Mouse (Mus musculus) liver (tissue): ENCODE results near the gene Gm11634.
"Not testable (repeated sequence)": the region's sequence is repeated elsewhere in the genome, so short reads cannot be mapped to it uniquely, and the experiment has no call there.

Experiments
- DNase-seq: peaks from one replicate; pipeline ENCODE4 v3.0.0-alpha.2; 2020; ENCODE audit warnings: mixed read lengths

Gene Gm11634

DNA sequence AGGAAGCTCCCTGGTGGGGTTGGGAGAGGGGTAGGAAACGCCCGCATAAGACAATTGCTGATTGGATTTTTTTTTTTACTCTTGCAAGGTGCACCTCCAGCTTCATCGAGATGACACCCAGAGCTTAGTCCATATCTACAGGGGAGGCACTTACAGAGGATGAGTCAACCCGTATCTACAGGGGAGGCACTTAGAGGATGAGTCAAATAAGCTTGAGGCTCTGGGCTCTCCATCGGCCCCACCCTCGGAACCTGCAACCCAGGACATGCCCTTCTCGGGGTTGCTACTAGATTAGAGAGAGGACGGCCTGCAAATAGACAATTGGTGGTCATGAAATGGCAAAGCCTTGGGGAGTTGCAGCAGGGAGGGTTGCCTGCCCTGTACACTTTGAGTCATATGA is 17.0 kb upstream of the Gm11634 start:
- DNase-seq: peak; percentile 48

DNA sequence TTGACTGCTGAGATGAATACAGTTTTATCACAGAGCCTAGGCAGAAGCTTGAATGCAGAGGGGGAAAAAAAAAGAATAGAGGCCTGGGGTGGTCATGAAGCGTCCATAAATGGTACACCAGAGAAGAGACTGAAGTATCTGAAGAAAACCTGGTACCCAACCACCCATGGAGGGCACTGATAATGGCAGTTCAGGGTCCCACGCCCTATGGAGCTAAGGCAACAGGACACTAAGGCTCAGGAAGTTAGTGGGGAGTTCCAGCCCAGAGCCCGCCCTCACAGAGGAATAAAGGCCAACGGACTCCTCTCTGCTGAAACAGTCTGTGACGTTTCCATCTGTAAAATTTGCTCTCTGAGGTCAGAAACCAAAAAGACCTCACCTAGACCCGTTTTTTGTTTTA is 16.3 kb upstream of the Gm11634 start:
- DNase-seq: peak; percentile 60

DNA sequence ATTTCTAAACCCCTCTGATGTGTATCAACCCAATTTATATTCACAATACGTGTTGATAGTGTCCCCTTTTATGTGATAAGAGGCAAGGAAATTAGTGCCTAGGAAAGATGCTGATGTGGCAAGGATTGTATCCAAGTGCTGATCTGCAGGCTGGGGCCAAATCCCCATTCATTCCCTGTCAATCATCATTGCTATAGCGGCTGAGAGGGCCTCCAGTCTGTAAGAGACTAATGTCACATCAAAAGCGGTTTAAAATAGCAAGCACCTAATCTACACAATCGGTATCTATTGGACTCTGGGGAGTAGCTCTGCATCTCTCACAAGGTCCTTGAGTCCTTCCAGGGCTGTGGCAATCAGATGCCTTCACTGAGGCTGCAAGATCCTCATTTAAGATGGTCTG is 15.1 kb upstream of the Gm11634 start:
- no peak for DNase-seq

DNA sequence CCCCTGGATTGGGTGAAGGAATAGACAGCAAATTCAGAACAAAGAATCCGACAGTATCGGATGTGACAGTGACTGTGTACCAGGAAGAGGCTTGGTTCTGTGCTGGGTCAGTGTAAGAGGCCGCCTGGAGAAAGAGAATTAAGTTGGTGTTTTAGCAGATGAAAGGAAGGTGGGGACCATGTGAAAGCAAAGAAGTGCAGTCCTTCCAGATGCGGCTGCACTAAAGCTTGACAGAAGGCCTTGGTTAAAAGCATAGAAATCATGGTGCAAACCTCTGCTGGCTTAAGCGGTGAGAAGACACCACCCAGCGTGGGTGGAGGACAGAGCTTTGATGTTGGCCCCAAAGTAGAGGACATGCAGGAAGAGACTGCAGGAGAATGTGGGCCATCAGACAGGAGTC is 14.5 kb upstream of the Gm11634 start:
- DNase-seq: no peak

DNA sequence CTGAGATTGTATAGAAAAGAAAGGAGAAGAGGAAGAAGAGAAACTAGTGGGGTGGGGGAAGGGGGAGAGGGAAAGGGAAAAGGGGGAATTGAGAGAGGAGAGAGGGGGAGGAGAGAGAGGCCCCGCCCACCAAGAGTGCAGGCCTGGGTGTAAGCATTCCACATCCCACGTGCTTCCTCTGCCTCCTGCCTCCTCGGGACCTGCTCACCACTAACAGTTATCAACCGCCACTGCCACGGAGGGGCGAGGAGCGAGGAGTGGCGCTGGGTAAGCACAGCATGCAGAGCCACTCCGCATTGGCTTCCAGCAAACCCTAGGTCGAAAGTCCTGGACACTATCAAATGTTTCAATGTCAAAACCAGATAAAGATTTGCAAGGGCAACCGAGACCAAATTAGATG is 11.4 kb upstream of the Gm11634 start:
- peak; percentile 22 for DNase-seq

DNA sequence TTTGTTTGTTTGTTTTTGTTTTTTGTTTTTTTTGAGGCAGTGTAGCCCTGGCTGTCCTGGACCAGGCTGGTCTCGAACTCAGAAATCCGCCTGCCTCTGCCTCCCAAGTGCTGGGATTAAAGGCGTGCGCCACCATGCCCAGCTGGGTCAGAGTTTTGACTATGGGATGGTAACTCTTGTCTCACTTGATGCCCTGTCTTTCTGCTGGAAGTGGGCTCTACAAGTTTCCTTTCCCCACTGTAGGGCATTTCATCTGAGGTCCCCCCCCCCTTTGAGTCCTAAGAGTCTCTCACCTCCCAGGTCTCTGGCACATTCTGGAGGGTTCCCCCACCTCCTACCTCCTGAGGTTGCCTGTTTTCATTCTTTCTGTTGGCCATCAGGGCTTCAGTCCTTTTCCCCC is 8.1 kb upstream of the Gm11634 start:
- DNase-seq: not testable (repeated sequence)

DNA sequence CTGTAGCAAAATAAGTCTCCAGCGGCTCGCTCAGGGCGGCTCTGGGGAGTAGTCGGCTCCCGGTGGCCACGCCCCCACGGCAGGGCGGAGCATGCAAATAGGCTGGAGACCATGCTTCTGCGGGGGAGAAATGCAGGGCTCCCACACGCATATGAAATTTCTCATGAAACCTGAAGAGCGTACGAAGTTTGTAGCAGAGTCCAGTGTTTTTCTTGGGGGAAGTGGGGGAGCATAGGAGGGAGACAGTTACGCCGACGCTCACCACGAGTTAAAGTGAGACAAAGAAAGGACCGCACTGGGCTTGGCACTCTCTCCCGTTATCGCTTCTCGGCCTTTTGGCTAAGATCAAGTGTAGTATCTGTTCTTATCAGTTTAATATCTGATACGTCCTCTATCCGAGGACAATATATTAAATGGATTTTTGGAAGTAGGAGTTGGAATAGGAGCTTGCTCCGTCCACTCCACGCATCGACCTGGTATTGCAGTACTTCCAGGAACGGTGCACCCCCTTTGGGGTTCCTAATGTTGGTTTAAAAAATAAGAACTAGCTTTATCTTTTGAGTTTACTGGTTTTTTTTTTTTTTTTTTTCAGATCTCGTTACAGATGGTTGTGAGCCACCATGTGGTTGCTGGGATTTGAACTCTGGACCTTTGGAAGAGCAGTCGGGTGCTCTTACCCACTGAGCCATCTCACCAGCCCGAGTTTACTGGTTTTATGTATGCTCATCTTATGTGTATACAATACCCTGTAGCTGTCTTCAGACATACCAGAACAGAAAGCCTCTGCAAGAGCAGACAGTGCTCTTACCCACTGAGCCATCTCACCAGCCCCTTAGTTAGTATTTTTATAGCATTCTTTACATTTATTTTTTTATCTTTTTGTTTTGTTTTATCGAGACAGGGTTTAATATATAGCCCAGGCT is 5.7 kb upstream of the Gm11634 start:
- DNase-seq: peak; percentile 91

DNA sequence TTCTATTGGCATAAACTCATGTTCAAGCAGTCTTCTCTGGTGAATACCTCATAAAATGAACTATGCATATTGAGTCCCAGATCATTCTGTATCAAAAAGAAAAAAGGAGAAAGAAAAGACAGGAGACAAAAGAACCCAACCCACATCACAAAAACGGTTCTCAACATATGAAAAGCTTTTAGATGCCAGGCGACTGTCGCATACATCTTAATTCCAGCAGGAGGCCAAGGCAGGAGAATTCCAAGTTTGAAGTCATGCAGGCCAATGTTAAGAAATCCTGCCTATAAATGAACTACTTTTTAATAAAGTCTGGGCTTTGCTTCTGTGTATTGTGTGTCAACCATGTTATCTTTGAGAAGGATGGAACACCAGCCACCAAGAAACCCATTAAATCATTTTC is 5.1 kb upstream of the Gm11634 start:
- DNase-seq: no peak

DNA sequence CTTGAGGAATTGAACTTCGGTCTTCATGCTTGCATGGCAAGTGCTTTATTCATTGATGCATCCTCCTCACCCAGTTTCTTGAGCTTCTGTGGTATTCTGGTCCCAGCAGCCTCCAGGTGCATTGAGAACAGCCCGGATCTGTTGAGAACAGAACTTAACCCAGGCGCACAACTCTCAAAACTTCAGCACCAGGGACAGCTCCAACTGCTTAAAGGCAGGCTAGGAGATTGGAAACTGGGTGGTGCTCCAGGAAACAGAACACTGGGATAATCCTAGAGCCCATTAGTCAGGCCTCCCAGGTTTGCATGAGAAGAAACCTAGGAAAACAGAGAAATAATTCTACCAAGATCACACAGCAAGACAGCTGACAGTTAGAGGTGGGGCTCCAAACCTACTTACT is 3.4 kb upstream of the Gm11634 start:
- peak; percentile 74 for DNase-seq

DNA sequence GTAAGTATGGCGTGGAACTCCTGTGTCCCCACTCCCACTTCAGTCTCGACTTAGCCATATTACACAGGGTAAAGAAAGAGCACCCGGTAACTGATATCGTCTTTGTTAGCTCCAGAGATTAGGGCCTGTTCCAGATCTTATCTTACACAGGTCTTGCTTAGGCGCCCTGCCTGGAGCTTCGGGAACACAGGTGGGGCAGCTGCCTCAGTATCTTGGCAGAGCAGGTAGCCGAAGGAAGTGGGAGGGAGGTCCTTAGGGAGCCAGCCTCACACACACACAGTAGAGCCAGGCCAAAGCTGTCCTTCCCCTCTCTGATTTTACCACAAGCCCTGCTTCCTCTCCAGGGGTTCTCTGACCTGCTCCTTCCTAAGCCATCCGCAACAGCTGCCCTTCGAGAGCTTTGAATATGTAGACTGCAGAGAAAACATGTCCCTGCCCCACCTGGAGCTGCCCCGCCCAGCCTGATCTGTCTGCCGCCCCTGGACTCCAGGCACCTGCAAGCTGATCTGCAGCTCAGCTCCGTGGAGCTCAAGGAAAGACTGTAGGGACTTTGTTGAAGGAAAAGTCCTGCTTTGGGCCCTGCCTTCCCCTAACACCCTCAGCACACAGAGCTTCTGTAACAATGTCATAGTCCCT is 8.9 kb downstream of the Gm11634 start:
- DNase-seq: no peak

DNA sequence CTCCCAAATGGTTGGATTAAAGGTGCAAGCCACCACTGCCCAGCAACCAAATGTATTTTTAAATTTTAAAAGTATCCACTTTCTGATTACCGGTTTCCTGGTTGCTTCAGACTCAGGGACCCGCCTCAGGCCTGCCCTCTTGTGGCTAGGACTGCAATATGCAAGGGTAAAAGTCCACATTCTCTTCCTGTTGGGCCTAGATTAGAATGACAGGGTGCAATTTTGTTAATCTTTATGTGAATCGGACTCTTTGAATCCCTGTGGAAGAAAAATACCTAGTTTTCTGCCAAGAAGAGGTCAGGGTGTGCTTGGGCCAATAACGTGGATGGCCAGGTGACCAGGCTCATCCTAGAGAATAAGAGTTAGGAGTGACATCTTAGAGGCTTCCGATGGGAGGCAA is 9.6 kb downstream of the Gm11634 start:
- peak; percentile 71 for DNase-seq

DNA sequence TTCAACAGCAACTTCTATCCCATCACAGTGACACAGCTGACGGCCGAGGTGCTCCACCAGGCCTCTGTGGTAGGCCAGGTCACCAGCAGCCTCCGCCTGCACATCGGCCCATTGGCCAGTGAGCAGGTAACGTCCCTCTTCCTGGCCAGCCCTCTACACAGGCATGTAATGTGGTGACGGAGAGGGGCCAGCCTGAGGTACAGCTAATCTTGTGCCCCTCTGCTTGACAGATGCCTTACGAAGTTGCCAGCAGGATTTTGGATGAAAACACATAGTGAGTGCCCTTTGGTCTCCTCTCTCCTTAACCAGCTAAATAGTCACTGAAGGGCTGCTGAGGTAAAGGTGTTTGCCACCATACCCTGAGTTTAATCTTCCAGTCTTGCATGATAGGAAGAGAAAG is 10.2 kb downstream of the Gm11634 start:
- DNase-seq: no peak

DNA sequence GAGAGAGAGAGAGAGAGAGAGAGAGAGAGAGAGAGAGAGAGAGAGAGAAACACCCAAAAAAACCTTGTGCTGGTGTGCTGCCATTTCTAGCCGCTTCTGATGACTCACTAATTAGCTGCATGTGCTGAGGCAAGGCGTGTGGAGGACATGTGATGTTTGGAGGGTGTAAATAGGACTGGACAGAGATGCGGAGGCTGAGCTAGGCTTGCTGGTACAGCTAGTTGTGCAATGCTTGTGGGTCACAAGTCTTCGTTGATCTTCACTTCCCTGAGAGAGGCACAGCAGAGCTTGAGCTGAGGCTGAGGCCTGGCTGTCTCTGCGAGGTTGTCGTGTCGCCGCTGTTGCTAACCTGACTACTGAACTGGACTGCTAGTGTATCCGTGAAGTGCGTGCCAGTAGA is 11.4 kb downstream of the Gm11634 start:
- no peak for DNase-seq

DNA sequence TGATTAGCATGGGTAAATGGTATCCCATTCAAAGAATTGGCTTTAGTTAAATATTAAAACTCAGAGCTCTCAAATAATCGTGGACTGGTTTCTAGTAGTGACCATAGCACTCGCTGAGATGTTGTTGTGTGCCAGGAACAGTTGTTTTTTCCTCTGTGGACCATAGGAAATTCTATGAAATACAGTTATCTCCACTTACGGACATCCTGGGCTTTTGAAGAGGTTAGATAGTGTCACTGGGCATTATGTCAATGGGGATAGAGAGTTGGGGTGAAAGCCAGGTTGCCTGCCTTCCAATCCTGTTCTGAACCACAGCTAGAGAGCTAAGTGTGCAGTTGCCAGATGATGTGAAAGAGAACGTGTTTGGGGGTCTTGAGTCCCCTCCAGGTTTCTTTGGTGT is 13.3 kb downstream of the Gm11634 start:
- no peak for DNase-seq

DNA sequence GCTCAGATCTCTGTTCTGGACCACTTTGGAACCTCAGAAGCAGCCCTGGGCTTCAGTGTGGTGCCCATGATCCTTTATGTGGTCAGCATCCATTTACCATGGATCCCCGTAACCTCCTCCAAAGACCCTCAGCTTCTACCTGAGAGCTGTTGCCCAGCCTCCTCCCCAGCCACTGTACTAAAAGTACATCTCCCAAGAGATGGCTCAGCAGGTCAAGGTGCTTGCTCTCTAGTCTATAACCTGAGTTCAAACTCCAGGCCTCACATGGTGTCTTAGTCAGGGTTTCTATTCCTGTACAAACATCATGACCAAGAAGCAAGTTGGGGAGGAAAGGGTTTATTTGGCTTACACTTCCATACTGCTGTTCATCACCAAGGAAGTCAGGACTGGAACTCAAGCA is 14.0 kb downstream of the Gm11634 start:
- not testable (repeated sequence) for DNase-seq

DNA sequence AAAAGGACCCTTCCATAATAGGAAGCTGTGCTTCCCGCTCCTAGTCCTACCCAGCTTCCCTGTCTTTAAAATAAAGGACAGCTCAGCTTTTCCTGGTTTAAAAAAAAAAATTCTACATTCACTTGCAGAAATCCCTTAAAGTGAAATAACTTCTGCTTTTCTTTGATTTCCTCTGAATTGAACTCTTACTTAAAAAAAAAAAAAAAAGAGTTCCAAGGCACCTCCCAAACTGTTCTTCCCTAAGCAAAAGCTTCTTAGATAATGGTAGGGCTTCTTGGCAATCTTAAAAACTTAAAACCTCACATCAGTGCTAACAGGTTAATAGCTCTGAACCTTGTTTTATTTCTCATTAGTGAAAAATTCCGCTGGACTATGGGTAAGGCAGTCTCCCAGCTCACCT is 15.9 kb downstream of the Gm11634 start:
- DNase-seq: no peak

DNA sequence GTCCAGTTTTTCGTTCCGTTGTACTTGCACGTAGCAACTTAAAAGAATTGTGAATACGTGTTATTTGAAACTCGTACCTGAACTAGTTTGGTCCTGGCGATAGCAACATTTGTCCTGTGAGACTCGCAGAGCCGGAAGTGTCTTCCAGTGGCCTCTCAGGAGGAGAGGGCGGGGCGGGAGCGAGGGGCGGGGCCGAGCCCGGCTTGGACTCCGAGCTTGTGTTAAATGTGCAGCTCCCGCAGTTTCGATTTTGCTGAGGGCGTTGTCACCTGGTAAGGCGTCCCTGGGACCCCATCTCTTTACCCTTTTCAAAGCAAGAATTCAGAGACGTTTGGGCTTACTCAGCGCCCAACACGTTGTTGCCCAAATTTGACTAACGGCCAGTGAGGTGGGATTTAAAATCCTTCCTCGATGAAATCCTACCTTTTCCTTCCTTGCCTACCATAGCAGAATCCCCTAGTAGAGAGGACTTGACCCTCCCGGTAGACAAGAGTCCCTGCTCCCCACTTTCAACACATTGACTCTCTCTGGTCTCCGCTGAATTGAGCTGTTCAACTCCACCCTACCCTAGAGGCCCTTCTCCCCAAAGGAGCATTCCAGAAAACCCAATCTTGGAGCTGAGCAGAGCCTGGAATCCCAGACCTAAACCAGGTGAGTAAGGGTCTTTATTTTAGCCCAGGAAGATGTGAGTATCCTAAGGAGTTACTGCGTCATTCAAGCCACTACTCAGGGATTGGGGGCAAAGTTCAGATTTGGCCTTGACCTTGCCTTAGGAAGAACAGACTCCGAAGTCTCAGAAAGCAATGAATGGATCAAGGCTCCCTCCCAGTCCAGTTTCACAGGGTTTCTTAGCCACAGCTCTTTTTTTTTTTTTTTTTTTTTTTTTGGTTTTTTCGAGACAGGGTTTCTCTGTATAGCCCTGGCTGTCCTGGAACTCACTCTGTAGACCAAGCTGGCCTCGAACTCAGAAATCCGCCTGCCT is 16.7 kb downstream of the Gm11634 start, which contains the start of gene Tmem106a:
Tmem106a (plus strand) TSS at position 189 of the 982 bp plus-strand sequence.
- DNase-seq: peak; percentile 92

DNA sequence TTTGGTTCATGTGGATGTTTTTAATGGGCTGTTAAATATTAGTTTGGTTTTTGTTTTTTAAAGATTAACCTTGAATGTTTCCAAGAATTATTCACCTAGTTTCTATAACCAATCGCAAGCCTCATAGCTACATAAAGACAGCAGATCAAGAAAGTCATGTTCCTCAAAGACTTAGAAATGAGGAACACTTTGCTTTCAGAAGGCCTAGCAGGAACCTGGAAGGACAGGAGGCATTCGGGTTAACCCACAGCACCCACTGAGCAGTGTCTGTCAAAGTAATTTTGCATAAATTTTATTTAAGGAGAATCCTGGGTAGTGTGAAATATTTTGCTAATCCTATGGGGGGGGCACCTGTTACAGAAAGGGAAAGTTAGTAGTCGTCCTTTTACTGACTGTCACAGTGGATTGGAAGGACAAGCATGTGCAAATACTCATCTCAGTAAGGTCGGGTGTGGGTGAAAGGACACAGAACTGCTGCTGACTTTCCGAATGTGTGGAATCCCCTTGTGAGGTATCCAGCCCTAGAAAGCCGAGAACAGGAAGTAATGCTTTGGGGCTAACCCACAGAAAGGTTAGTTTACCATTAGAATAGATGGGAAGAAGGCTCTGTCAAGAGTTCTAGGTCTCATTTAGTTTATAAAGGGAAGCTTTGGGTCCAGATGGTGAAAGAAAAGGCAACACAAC is 17.8 kb downstream of the Gm11634 start:
- no peak for DNase-seq

DNA sequence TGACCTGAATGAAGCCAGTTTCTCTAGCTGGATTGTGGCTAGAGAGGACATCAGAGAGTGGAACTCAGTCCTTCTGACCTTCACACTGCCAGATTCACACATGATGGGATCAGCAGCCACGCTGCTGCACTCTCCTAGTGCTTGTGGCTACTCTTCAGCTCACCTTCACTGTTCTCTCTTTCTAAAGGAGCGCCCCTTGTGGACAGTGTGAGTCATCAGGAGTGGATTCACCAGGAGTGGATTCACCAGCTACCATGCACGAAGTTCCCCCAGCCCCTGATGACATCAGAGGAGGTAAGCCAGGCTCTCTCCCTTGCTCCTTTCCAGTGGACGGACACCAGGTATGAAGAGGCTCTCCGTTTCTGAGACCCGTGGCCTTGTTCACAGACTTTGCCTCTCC is 22.9 kb downstream of the Gm11634 start:
- DNase-seq: no peak

DNA sequence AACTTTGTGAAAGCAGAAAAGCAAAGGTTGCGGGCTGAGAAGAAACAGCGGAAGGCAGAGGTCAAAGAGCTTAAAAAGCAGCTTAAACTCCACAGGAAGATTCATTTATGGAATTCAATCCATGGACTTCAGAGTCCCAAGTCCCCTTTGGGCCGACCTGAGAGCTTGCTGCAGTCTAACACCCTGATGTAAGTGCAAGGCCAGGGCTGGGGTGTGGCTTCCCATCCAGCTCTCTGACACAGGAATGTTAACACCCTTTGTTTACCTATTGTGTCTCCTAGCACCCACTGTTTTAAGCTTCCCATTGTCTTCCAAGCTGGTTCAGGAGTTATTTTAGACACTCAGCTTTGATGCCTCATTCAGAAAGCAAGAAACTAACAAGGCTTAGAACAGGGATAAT is 30.6 kb downstream of the Gm11634 start:
- DNase-seq: no peak

DNA sequence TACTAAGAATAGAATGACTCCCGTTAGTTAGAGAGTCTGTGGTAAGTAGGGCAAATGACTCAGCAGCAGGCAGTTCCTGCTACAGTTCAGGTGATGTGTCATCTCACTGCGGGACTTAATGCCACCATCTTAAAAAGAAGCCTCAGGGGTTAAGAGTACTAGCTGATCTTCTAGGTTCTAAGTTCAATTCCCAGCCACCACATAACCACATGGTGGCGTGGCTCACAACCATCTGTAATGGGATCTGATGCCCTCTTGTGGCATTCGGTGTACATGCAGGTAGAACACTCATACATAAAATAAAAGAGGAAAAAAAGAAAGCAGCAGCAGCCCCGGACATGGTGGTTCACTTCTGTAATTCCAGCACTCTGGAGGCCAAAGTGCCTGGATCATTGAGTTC is 36.7 kb downstream of the Gm11634 start:
- peak; percentile 61 for DNase-seq

DNA sequence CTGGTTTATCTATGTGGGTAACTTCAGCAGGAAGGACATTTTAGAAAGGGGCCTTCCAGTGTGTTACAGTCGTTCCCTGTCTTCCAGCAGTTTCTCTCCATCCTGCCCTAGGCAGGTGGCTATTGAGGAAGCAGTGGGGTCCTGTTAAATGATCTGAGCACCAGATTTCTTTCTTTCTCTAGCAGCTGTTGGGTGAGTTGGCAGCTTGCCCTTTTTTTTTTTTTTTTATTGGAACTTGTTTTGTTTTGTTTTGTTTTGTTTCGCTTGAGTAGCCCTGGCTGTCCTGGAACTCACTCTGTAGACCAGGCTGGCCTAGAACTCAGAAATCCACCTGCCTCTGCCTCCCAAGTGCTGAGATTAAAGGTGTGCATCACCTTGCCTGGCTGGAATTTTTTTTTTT is 42.1 kb downstream of the Gm11634 start:
- no peak for DNase-seq

DNA sequence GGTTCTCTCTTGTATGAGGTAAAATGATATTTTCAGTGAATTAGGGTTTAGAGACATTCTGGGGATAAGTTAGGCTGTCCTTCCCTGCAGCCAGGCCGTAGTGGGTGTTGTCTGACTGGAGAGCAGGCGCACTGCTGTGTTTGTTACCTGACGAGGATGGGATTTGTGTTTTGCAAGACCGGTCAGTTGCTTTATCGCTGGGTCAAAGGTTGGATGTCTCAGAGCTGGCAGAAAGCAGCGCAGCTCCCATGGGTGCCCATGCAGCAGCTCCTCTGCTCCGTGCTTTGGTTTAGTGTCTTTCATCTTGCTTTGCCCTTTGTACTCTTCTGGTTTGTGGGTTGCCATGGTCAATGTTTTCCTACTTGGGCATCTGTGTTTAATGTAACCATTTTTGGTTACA is 42.5 kb downstream of the Gm11634 start:
- peak; percentile 42 for DNase-seq
